Mouse (Mus musculus): ENCODE measurements around the gene Optn.

DNA sequence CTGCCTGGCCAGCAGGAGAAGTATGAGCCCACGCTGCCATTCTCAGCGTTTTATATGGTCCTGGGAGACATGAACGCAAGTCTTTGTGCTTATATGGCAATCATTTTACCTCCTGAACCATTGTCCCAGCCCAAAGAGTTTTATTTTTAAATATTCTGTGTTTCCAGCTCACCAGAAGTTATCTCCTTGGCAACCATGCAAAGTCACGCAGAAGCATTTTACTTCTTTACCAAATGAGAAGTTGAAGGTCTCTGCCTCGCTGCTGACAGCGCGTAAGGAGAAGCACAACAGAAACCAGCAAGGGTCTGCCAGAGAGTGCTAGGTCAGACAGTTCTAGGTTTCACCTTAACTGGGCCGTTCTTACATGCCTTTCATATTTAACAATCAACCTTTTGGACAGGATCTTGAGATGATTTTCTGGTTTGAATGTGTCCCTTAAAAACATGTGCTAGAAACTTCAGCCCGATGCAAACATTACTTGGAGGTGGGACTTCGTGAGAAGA, 37.9 kb upstream of the Optn start:
- TF ChIP-seq GATA1 (IDR thresholded peaks at IDR 0.05; ENCODE audit: low read length) (no peak), TAL1 (IDR thresholded peaks at IDR 0.05; ENCODE audit: low read length) (no peak)

Data from erythroblast, embryonic 14.5 days (primary cell).